Mouse (Mus musculus): ENCODE data around the gene Ebf1.

DNA sequence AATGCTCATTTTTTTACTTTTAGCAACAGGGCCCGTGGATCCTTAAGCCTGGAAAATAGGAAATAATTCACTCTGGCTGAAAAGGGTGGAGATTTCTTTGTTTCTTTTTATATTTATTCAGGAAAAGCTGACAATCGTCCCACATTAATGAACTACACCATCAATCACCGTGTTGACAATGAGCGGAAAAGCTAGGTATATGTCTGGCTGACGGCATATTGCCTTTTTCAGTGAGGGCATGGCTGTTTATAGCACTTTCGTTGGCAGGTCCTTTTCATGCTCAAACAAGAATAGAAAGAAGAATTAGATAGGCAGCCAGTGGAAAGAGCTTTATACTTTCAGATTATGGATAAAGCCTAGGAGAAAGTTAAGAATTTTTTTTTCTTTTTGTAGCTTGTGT is 99.8 kb downstream of the Ebf1 start:
- TF ChIP-seq CTCF (IDR thresholded peaks at IDR 0.05; ENCODE audit: low read depth): no peak
- TF ChIP-seq EP300 (optimal IDR thresholded peaks at IDR 0.05): no peak

Data from stomach, postnatal 0 days (tissue).